Mouse (Mus musculus): Measurements from ENCODE around the gene Eif3d.
"Not testable (repeated sequence)": the region's sequence is repeated elsewhere in the genome, so short reads cannot be mapped to it uniquely, and the experiment has no call there.

Eif3d gene

DNA sequence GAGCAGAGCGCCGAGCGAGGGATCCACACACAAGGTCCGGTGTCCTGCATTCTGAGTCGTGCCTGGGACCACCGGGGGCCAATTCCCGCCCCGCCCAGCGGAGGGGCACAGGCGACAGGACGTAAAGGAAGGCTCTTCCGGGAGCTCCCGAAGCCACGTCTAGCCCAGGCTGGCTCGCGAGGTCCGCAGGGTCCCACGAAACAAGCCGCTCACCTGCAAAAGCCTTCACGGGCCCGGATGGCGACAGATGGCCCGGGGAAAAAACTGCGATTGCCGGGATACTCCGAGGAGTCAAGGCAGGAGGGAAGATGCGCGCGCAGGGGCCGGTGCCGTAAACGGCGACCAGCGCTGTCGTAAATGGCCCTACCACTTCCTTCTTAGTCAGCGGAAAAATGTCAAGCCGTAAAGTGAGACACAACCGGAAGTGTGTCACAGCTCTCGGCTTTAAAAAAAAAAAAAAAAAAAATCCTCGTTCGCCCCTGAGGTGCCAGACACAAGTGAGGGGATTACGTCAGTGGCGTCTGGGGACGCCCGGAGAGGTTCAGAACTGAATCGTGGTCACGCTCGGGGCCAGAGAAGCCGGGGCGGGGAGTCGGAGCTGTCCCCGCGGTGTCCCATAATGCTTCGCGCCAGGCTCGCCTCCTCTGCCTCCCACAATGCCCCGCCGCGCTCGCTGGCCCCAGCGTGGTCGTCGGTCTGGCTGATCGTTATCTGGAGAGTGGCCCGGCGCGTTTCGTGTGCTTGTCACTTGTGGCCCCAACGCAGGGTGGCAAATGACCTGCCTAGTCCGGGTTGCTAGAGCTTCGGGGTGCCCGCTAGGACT lies at the start of gene Eif3d:
Eif3d (minus strand) TSS at position 344 of the 823 bp plus-strand sequence.
- DNase-seq (ENCODE audit: low spot score): peak; percentile 95

DNA sequence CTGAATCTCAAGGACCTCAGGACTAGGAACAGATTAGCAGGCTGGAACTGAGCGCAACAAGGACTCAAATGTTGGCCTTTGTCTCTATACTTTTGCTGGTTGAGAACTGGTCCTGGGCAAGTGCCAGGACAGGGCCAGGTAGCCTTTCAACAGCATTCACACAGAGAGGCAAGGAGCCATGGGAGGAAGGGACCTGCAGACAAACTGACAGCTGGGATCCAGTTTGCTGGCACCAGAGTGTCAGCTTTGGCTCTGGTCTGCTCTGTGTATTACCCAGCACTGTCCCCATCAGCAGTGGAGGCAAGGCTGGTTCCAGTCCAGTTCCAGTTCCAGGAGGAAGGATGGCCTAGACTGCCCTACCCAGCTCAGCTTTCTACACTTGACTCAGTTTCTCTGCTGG lies 43.4 kb upstream of the Eif3d start:
- DNase-seq (ENCODE audit: low spot score): no peak

DNA sequence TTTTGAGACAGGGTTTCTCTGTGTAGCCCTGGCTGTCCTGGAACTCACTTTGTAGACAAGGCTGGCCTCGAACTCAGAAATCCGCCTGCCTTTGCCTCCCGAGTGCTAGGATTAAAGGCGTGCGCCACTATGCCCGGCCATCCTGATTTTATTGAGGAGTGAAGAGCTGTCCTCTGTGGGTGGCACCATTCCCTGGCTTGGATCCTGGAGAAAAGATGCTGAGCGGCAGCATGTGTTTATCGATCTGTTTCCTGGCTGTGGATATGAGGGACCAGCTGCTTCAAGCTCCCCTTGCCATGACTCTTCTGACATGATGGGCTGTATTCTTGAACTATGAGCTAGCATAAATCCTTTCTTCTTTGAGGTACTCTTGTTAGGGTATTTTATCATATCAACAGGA lies 37.6 kb upstream of the Eif3d start:
- DNase-seq (ENCODE audit: low spot score): not testable (repeated sequence)

DNA sequence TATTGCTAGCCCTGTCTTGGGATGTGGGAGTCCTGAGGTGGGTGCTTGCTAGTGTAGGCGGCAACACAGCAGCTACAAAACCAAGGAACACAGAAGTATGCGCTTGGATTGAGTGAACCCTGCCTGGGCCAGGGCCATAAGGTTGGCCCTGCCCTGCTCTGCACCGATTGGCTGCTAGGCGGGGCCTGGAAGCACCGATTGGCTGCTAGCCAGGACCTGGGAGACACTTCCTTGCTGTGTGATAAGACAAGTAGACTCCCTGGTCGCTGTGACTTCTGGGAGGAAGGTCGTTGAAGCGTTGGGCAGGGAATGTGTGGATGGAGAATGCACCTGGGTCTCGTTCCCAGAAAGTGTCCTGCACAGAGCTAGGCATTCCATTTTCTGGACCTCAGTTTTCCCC lies 33.3 kb upstream of the Eif3d start:
- no peak for DNase-seq (ENCODE audit: low spot score)

DNA sequence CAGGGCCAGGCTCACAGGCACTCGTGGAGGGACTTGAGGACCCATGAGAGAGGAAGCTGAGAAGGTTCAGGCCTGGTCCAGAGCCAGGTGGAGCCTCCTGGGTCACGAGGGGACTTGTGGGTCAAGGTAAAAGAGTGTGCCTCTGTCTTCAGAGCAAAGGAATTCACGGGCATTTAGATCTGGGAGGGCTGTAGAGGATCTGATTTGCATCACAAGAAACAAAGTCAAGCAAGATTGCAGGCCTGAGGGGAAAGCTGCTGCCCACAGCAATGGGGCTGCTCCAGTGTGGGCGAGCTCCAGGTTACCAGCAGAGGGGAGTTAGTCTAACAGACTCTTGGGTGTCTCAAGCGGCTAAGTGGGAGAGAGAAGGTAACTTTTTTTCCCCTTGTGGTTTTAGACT lies 30.8 kb upstream of the Eif3d start:
- no peak for DNase-seq (ENCODE audit: low spot score)

DNA sequence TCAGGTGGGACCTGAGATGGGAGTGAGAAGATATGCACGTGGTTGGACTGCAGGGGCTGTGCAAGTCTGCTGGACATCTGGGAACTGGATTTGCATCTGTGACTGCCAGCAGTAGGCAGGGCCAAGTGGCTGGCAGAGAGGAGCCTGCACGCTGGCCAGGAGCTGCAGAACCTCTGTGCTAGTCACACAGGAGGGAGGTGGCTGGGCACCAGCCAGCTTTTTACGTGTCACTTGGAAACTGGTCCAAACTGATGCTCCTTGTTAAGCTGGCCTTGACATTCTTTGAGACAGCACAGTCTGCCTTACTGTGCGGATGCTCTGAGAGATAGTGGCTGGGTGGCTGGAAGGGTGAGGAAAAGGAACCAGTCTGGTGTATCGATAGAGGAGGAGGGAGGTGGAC lies 17.9 kb upstream of the Eif3d start:
- no peak for DNase-seq (ENCODE audit: low spot score)

DNA sequence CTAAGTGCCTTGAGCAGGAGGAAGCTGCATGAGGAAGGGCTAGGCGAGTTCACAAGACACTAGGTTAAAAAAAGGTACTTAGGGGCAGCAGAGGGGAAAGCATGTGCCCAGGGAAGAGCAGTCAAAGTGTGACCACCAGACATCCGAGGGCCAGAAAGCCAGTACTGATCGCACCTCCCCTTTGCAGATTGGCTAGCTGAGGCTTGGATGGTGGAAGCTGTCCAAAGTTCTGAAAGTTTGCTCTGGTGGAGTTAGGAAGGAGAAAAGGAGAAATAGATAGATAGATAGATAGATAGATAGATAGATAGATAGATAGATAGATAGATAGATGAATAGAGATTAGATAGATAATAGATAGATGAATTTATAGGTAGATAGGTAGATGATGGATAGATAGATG lies 12.8 kb upstream of the Eif3d start:
- DNase-seq (ENCODE audit: low spot score): no peak

DNA sequence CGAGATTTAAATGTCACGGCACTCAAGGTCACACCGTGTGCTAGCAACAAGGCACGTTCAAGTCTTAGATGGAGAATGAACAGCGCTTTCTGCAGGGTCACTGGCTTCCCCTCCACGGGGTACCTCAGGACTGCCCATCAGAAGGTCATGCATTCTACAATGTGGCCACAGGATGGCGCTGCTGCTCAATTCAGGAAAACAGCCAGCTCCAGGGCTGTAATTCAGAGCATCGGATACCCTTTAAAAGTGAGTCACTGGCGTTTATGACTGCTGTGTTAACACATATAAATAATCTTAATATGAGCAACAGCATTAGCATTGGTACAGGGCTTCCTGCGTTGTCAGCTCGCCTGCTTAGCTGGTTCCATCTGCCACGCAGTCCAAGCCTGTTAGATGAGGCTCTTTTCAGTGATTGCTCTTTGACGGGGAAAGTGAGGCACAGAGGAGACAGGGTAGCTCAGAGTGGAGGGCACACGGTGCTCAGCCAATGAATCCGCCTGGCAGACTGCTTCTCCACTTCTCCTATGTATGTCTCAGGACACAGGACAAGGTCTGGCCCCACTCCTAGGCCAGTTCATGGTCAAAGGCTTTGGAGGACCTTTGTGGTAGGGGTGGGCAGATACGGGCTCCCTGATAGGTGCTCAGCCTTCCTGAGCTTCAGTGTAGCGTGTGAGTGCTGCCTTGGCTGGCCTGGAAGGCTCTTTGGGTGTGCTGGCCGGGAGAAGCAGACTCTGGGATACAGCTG lies 11.8 kb upstream of the Eif3d start:
- DNase-seq (ENCODE audit: low spot score): peak; percentile 56

DNA sequence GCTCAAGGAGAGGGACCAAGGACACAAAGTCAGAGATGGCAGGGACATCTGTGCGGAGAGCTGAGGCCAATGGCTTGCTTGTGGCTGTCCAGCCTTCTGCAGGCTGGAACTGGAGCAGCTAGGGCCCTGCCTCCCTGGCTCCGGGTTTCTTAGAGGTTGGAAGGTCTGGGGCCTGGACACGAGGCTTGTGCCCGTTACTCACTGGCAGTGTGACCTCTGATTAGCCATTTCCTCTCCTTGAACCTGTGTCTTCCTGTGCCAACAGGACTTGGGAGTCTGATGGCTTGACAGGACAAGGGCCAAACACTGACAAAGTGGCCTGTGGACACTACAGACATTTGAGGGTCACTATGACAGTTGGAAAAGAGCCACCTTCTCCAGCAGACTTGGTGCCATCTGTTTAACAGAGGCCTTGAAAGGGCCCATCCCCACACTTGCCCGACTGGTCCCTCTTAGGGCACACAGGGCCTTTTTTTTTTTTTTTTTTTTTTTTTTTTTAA lies 10.6 kb upstream of the Eif3d start:
- DNase-seq (ENCODE audit: low spot score): no peak

DNA sequence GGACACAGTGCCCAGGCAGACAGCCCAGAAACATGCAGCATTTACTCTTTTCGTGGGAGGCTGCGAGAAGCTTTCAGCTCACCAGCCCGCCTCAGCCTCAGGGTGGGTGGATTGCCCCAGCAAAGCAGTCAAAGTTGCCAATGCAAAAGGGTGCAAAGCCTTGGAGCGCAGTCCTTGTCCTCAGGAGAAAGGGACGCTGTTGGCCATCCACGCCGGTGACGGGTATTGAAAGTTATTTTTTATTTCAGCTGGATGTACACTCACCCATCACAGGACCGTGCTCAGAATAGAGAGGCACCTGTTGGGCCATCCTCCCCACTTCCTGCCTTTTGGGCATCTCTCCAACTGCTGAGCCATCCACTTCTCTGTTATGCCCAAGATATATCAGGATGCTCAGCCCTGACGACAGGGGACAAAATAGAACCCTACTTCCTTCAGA lies 8.8 kb upstream of the Eif3d start:
- no peak for DNase-seq (ENCODE audit: low spot score)

DNA sequence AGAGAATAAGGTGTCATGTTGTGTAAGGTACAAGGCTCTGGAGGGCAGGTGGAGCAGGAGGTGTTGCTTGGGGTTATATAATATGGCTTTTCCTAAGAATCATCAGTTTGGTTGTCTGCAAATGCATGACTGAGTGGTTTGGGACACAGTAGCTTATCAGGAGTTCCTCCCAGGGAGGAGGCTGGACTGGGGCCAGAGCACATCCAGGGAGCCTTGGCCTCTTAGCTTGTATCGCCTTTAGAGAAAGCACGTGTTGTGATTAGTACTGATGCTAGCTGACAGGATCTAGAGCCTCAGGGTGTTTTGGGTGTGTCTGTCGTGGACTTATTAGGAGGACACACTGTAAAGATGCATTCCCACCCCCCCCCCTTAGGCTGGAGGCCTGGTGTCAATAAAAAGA lies 7.0 kb upstream of the Eif3d start:
- no peak for DNase-seq (ENCODE audit: low spot score)

DNA sequence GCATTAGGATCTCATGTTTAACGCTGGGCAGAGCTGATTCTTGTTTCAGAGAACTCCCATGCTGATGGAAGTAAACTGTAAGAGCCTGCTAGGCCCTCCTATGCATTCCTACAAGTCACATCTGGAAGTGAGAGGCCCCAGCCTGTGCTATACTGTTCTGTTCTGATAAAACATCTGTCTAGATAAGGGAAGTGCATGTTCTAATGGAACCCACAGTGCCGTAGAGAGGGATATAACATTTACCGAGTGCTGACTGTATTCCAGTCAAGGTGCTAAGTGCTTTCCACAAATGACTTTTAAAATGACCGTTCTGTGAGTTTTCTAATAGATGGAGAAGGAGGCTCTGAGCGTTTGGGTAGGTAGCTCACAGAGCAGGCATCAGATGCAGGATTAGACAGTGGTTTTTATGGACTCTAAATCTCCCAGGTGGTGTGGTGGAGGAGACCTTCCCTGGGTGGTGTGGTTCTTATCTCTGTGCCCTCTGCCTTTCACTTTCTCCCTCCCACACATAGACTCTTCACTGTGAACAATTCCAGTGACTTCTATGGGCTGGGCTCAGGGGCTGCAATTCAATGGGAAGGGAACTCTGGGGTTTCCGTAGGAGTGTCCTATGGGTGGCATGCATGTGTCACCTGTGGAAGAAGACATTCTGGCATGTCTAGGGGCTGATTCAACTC lies 3.7 kb upstream of the Eif3d start:
- no peak for DNase-seq (ENCODE audit: low spot score)

DNA sequence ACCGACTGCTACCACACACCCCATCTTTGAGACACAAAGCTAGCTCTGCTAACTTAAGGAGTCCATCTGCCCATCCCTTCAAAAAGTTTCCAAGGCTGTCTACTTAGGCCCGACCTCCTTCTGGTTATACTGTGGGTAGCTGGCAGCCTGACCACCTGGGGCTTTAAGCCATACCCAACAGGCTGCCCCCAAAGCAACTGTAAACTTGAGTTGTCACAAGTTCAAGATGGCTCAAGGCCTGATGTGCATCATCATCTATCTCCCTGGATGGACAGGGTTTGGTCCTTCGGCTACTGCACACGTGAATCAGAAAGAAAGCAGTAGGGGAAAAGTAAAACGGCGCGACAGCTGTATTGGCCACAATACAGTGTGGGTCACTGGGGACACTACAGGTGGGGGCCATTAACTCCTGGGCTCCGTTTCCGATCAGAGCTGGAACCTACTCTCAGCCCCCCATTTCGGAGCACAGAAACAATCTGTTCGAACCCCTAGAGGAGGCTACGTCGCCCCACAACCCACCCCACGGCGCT lies 608 bp downstream of the Eif3d start:
- DNase-seq (ENCODE audit: low spot score): no peak

DNA sequence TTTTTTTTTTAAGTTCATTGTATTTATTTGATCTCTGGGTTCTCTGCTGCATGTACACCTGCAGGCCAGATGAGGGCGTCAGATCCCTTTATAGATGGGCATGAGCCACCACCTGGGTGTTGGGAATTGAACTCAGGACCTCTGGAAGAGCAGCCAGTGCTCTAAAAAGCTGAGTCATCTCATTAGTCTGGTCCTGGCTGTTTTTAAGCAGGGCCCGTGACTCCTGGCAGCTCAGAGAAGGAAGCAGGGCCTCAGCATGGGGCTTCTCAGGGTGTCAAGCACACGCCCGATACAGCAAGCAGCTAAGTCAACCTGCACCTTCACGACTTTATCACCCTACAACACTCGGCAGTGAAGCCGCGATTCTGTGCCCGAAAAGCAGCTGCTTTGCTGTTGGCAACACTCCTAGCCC lies 5.5 kb downstream of the Eif3d start:
- no peak for DNase-seq (ENCODE audit: low spot score)

DNA sequence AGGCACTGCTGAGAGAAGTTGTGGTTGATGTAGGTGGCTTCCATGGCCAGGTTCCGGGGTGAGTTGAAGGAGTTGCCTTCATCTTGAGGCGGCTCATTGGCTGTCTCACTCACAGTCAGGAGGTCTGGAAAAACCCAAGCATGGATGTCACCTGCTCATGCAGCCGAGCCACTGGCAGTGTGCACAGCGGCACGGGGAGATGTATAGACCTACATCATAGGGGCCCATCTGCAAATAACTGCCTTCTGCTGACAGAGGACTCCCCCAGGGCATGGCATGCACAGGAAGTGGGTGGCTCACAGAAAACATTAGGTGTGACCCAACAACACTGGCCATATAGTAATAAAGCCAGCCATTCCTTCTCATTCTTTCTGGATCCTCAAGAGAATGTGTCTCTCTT lies 8.2 kb downstream of the Eif3d start:
- no peak for DNase-seq (ENCODE audit: low spot score)

DNA sequence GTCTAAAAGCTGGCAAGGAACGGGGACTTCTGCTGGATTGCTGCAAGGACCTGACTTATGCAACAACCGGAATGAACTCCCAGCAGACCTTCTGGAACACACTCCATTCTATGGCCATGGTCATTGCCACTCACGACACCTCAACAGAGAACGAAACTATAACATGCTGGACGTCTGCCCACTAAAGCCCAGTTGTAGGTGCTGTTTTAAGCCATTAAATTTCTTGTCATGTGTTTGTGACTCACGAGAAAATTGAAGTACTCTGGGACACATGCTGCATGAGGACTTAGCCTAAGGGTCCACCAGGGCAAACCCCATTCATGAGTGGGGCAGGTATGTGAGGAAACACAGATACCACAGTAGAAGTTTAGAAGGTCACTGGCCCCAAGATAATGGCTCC lies 9.9 kb downstream of the Eif3d start:
- DNase-seq (ENCODE audit: low spot score): no peak

DNA sequence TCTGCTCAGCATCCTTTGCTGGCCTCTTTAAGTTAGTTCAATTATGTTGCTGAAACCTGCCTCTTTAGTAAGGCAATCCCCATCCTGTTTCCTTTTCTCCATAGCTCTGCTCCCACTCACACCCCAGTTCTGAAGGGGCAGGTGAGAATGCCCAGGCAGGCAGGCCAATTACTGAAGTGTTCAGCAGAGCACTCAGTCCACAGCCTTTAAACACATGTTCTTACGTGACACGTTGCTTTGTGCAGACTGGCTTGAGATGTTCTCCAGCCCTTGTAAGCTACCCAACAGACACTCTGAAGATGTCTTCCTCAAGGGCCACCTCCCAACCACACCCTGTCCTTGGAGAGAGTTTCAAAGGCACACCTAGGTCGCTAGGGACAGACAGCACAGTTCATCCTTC lies 12.5 kb downstream of the Eif3d start:
- DNase-seq (ENCODE audit: low spot score): no peak

DNA sequence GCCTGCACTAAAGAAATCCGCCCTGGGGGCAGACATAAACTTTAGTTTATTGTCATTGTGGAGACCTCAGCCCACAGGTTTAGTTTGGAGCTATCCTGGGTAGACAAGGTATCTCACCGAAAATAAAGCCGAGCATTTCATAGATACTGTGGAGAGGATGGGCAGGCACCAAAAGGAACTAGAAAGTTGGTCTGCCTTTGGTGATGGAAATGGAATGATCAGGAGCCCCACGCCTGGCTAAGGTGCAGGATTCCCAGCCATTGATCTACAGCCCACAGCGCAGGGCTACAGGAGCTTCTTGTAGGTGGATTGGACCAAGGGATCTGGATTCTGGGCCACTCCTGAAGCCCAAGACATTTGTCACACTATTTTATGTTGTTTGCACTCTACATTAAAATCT lies 13.0 kb downstream of the Eif3d start:
- DNase-seq (ENCODE audit: low spot score): no peak

DNA sequence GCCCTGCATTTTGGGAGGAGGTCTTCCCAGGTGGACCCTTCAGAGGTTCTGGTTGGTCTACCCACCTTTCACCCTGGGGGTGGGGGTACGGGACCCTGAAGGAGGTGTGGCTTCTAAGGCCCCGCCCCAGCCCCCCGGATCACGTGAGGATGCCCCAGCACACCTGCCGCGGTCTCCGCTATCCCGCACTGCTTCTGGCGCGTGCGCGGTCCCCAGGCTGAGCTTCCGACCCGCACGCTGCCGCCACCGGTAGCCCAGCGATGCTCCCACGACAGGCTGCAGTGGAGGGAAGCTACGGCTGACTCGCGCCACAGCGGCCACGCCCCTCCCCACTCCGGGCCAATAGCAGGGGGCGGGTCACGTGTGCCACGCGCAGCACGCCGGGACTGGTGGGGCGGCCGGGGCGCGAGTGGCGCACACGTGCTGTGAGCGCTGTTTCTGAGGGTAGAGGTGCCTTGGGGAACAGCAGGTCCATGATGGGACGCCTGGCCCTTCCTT lies 14.2 kb downstream of the Eif3d start, which contains the start of gene Foxred2:
Foxred2 (minus strand) TSS at position 319 of the 498 bp plus-strand sequence.
- peak; percentile 63 for DNase-seq (ENCODE audit: low spot score)

DNA sequence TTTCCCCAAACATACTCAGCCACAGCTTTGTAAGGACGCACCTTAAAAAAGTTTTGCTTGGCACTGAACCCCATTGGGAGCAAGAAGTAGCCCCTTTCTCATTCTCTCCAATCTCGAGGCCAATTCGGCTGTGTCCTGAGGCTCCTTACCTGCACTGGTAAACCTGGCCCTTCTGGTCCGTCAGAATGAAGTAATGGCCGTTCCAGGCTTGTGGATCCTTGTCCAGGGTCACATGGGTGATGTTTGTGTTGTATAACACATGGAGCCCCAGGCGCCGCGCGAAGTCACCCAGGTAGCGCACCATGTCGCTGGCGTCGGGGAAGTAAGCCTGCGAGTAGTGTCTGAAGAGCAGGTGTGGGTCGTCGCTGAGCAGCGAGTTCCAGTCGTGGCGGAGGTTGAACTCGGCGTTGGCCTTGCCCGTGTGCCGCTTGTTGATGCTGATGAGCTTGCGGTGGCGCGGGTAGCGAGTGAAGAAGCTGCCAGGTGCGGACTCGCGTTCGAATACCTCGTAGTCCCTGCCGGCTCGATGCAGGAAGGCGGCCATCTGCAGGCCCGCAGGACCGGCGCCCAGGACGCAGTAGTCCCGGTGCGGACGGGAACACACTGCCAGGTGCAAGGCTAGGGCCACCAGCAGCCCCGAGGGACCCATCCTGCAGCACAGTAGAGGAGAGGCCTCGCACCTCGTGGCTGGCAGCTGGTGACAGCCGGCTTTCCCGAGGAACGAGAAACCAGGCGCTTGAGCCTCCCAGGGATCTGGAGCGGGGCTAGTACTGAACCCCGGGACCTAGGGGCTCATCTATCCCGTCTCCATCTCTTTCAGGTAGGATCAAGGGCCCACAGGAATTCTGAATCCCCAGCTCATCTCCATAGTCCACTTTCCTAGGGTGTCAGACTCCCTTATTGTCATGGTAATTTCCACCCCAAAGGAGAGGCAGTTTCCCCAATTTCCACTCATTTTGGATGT lies 14.9 kb downstream of the Eif3d start:
- no peak for DNase-seq (ENCODE audit: low spot score)

DNA sequence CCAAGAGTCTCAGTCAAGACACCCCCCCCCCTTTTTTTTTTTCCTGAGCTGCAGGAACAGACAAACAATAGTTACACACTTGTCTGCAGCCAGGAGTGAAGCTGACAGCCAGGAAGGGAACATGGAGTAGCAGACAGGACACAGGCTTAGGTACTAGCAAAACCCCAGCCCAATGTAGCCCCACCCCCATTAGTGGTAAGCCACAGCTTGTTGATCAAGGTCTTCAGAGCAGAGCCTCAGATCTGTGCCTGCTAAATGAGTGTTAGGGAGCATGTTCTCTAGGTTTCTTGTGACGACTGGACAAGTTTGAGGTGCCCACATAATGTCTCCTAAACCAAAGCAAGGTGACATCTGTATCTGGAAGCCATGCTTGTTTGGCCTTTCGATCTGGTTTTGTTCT lies 16.3 kb downstream of the Eif3d start:
- DNase-seq (ENCODE audit: low spot score): no peak
